Mouse (Mus musculus): ENCODE results near the gene Chchd3. TPM values are rescaled to one million over a fixed set of nuclear protein-coding genes. Genes with fewer than 3 reads are reported as not detected.

Chchd3 gene
- total and polyA plus RNA-seq, 2 experiments from 2014 or later = 77.8 to 107 TPM

- H3K4me1 ChIP-seq (ENCODE audit: insufficient read depth, low read length) = no peaks in the 10 kb centered on the region
- no peak for ATAC-seq (ENCODE audit: low FRiP score)
- H3K27ac ChIP-seq (ENCODE audit: low read depth, low read length) = no peak overlapping the region
- no peak for TF ChIP-seq CTCF (IDR thresholded peaks at IDR 0.05)
- DNase-seq (ENCODE audit: low spot score) = no peak
- H3K9ac ChIP-seq (replicated peaks; ENCODE audit: low read length, poor library complexity, severe bottlenecking) = no peak overlapping the region
- 0 out of 2 replicates have a peak, but pooled peaks cover 3% of the 10 kb centered on the region for H3K36me3 ChIP-seq (ENCODE audit: insufficient read depth, low read length)
- no peak overlapping the region for H3K4me3 ChIP-seq (ENCODE audit: low read depth, low read length)
- no peaks in the 10 kb centered on the region for H3K9me3 ChIP-seq (ENCODE audit: low read length)
- 88% methylated on average over 2 of the region's 2 CpGs for WGBS
- H3K27me3 ChIP-seq (ENCODE audit: insufficient read depth, low read length) = no peaks in the 10 kb centered on the region
- no peak overlapping the region for H3K4me2 ChIP-seq (ENCODE audit: low read depth, low read length, poor library complexity, severe bottlenecking)
Observed at GRCm38 (mm10) chr6:33051642-33052041, 8.4 kb downstream of the Chchd3 start.

GRCm38 (mm10) chr6:33049705-33050420 lies 10.2 kb downstream of the Chchd3 start:
- Histone ChIP-seq H3K9ac (replicated peaks; ENCODE audit: low read length, poor library complexity, severe bottlenecking) (no peak overlapping the region), H3K9me3 (ENCODE audit: low read length) (no peaks in the 10 kb centered on the region), H3K4me3 (ENCODE audit: low read depth, low read length) (no peak overlapping the region), H3K27me3 (ENCODE audit: insufficient read depth, low read length) (no peaks in the 10 kb centered on the region), H3K4me1 (ENCODE audit: insufficient read depth, low read length) (no peaks in the 10 kb centered on the region), H3K27ac (ENCODE audit: low read depth, low read length) (no peak overlapping the region), H3K4me2 (ENCODE audit: low read depth, low read length, poor library complexity, severe bottlenecking) (no peak overlapping the region), H3K36me3 (ENCODE audit: insufficient read depth, low read length) (0 out of 2 replicates have a peak, but pooled peaks cover 3% of the 10 kb centered on the region)
- DNase-seq (ENCODE audit: low spot score) = no peak
- no peak for TF ChIP-seq CTCF (IDR thresholded peaks at IDR 0.05)
- WGBS = 79% methylated on average over 6 of the region's 6 CpGs
- ATAC-seq (ENCODE audit: low FRiP score) = no peak

- no peak for TF ChIP-seq CTCF (IDR thresholded peaks at IDR 0.05)
- H3K27me3 ChIP-seq (ENCODE audit: insufficient read depth, low read length) = no peaks in the 10 kb centered on the region
- no peaks in the 10 kb centered on the region for H3K9me3 ChIP-seq (ENCODE audit: low read length)
- no peaks in the 10 kb centered on the region for H3K4me1 ChIP-seq (ENCODE audit: insufficient read depth, low read length)
- no peak overlapping the region for H3K4me3 ChIP-seq (ENCODE audit: low read depth, low read length)
- H3K27ac ChIP-seq (ENCODE audit: low read depth, low read length) = no peak overlapping the region
- H3K4me2 ChIP-seq (ENCODE audit: low read depth, low read length, poor library complexity, severe bottlenecking) = no peak overlapping the region
- ATAC-seq (ENCODE audit: low FRiP score) (no peak), DNase-seq (ENCODE audit: low spot score) (no peak)
- WGBS = 92% methylated on average over 5 of the region's 5 CpGs
- no peak overlapping the region for H3K9ac ChIP-seq (replicated peaks; ENCODE audit: low read length, poor library complexity, severe bottlenecking)
- peaks cover 11% of the 10 kb centered on the region for H3K36me3 ChIP-seq (ENCODE audit: insufficient read depth, low read length)
Observed at GRCm38 (mm10) chr6:33043480-33043879, 16.6 kb downstream of the Chchd3 start.

GRCm38 (mm10) chr6:33042880-33043279 lies 17.2 kb downstream of the Chchd3 start:
- TF ChIP-seq CTCF (IDR thresholded peaks at IDR 0.05) = no peak
- 70% methylated on average over 1 of the region's 1 CpGs for WGBS
- Histone ChIP-seq H3K27me3 (ENCODE audit: insufficient read depth, low read length) (no peaks in the 10 kb centered on the region), H3K4me3 (ENCODE audit: low read depth, low read length) (no peak overlapping the region), H3K4me1 (ENCODE audit: insufficient read depth, low read length) (no peaks in the 10 kb centered on the region; the same call in 1 of the 2 replicates), H3K27ac (ENCODE audit: low read depth, low read length) (no peak overlapping the region), H3K36me3 (ENCODE audit: insufficient read depth, low read length) (peaks cover 8% of the 10 kb centered on the region), H3K4me2 (ENCODE audit: low read depth, low read length, poor library complexity, severe bottlenecking) (no peak overlapping the region), H3K9ac (replicated peaks; ENCODE audit: low read length, poor library complexity, severe bottlenecking) (no peak overlapping the region), H3K9me3 (ENCODE audit: low read length) (no peaks in the 10 kb centered on the region)
- no peak for DNase-seq (ENCODE audit: low spot score)
- no peak for ATAC-seq (ENCODE audit: low FRiP score)

GRCm38 (mm10) chr6:33041978-33042377 lies 18.1 kb downstream of the Chchd3 start:
- no peaks in the 10 kb centered on the region; the same call in 1 of the 2 replicates for H3K4me1 ChIP-seq (ENCODE audit: insufficient read depth, low read length)
- no peak overlapping the region for H3K27ac ChIP-seq (ENCODE audit: low read depth, low read length)
- WGBS = 93% methylated on average over 2 of the region's 2 CpGs
- ATAC-seq (ENCODE audit: low FRiP score) = no peak
- DNase-seq (ENCODE audit: low spot score) = no peak
- H3K9ac ChIP-seq (replicated peaks; ENCODE audit: low read length, poor library complexity, severe bottlenecking) = no peak overlapping the region
- no peak overlapping the region for H3K4me3 ChIP-seq (ENCODE audit: low read depth, low read length)
- H3K4me2 ChIP-seq (ENCODE audit: low read depth, low read length, poor library complexity, severe bottlenecking) = no peak overlapping the region
- no peak for TF ChIP-seq CTCF (IDR thresholded peaks at IDR 0.05)
- peaks cover 8% of the 10 kb centered on the region for H3K36me3 ChIP-seq (ENCODE audit: insufficient read depth, low read length)
- H3K9me3 ChIP-seq (ENCODE audit: low read length) = no peaks in the 10 kb centered on the region
- no peaks in the 10 kb centered on the region for H3K27me3 ChIP-seq (ENCODE audit: insufficient read depth, low read length)

- TF ChIP-seq CTCF (IDR thresholded peaks at IDR 0.05) = no peak
- WGBS = 96% methylated on average over 4 of the region's 4 CpGs
- no peaks in the 10 kb centered on the region; the same call in 1 of the 2 replicates for H3K4me1 ChIP-seq (ENCODE audit: insufficient read depth, low read length)
- no peak for DNase-seq (ENCODE audit: low spot score)
- no peak overlapping the region for H3K4me3 ChIP-seq (ENCODE audit: low read depth, low read length)
- H3K27me3 ChIP-seq (ENCODE audit: insufficient read depth, low read length) = no peaks in the 10 kb centered on the region
- ATAC-seq (ENCODE audit: low FRiP score) = no peak
- no peak overlapping the region for H3K4me2 ChIP-seq (ENCODE audit: low read depth, low read length, poor library complexity, severe bottlenecking)
- H3K9me3 ChIP-seq (ENCODE audit: low read length) = no peaks in the 10 kb centered on the region
- no peak overlapping the region for H3K27ac ChIP-seq (ENCODE audit: low read depth, low read length)
- no peak overlapping the region for H3K9ac ChIP-seq (replicated peaks; ENCODE audit: low read length, poor library complexity, severe bottlenecking)
- H3K36me3 ChIP-seq (ENCODE audit: insufficient read depth, low read length) = peaks cover 8% of the 10 kb centered on the region
Observed at GRCm38 (mm10) chr6:33040360-33041090, 19.5 kb downstream of the Chchd3 start.
